Mouse (Mus musculus) embryonic fibroblast, embryonic 13.5 days (primary cell): Measurements from ENCODE around the gene Podxl2.

Experiments
- CTCF ChIP-seq: IDR thresholded peaks from 2 replicates; pipeline ENCODE4 v1.5.1; 2011; ENCODE audit warnings: mild to moderate bottlenecking, control low read depth, low read length, moderate library complexity, borderline replicate concordance; ENCODE audit not compliant: insufficient read depth
- POLR2A ChIP-seq: IDR thresholded peaks from 2 replicates; pipeline ENCODE4 v1.6.1; 2011; ENCODE audit warnings: low read depth, mild to moderate bottlenecking, control low read depth, low read length, moderate library complexity

GRCm38 (mm10) chr6:88820853-88821252 is 54.0 kb downstream of the Podxl2 start:
- no peak for TF ChIP-seq CTCF
- no peak for TF ChIP-seq POLR2A
